Mouse (Mus musculus): ENCODE measurements around the gene Dnah8.
A peak's percentile ranks its signal among the peaks of the same experiment; 100 is the strongest.

DNA sequence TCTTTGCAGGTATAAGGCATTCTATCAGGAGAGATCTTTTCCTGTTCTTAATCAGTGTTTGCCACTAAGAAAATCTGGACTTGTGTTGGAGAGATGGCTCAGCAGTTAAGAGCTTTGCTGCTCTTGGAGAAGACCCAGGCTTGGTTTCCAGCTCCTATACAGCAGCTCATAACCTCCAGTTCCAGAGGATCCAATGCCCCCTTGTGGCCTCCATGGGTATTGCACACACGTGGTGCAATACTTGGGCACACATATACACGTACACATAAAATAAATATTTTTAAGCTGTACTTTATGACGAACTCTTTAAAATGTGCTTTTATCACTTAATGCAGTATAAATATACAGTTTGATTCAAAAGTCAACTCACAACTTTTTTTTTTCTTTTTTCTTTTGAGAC is 24.6 kb downstream of the Dnah8 start:
- TF ChIP-seq CTCF (conservative IDR thresholded peaks at IDR 0.05; ENCODE audit: low read length) (peak; percentile 100), NANOG (IDR thresholded peaks at IDR 0.05; ENCODE audit: borderline replicate concordance, low read length) (no peak)
